Mouse (Mus musculus) limb, embryonic 11.5 days (tissue): ENCODE results near the gene Hephl1. TPM values are rescaled to one million over a fixed set of nuclear protein-coding genes. Genes with fewer than 3 reads are reported as not detected.
"Not testable (repeated sequence)": the region's sequence is repeated elsewhere in the genome, so short reads cannot be mapped to it uniquely, and the experiment has no call there.

Experiments used
- ATAC-seq: fragments of 200-750 bp; cut with Nextera tagmentation; 2 replicates; pipeline ENCODE4 v1.8.0; 2017; ENCODE audit warnings: low read depth; ENCODE audit not compliant: insufficient number of reproducible peaks, low FRiP score, low TSS enrichment
- DNase-seq: peaks from one replicate; pipeline ENCODE4 v3.0.0-alpha.2; 2015; ENCODE audit warnings: low spot score
- H3K27ac ChIP-seq: fragments of 300-500 bp; sonication (generic); replicated peaks from 2 replicates; pipeline ENCODE4 v1.5.1; 2014; ENCODE audit warnings: low read depth, mild to moderate bottlenecking, low read length
- H3K27me3 ChIP-seq: fragments of 300-500 bp; sonication (generic); 2 replicates; pipeline ENCODE4 v1.6.1; 2014; ENCODE audit warnings: mild to moderate bottlenecking, low read length, mixed read lengths; ENCODE audit not compliant: control insufficient read depth, insufficient read depth
- H3K36me3 ChIP-seq: fragments of 300-500 bp; sonication (generic); 2 replicates; pipeline ENCODE4 v1.6.1; 2014; ENCODE audit warnings: mild to moderate bottlenecking, low read length, moderate library complexity, mixed read lengths; ENCODE audit not compliant: control insufficient read depth, insufficient read depth
- H3K4me1 ChIP-seq: fragments of 300-500 bp; sonication (generic); 2 replicates; pipeline ENCODE4 v1.6.1; 2014; ENCODE audit warnings: low read length, mixed read lengths; ENCODE audit not compliant: control insufficient read depth, insufficient read depth
- H3K4me2 ChIP-seq: fragments of 300-500 bp; sonication (generic); 2 replicates; pipeline ENCODE4 v1.6.1; 2014; ENCODE audit warnings: low read depth, mild to moderate bottlenecking, moderate library complexity; ENCODE audit not compliant: severe bottlenecking
- H3K4me3 ChIP-seq: fragments of 300-500 bp; sonication (generic); 2 replicates; pipeline ENCODE4 v1.5.1; 2014; ENCODE audit warnings: low read depth, low read length
- H3K9ac ChIP-seq: fragments of 300-500 bp; sonication (generic); 2 replicates; pipeline ENCODE4 v1.6.1; 2014; ENCODE audit warnings: mild to moderate bottlenecking, low read length
- H3K9me3 ChIP-seq: fragments of 300-500 bp; sonication (generic); 2 replicates; pipeline ENCODE4 v1.6.1; 2016; ENCODE audit warnings: low read length; ENCODE audit not compliant: control insufficient read depth
- WGBS: fragments of 180-500 bp; shearing (Covaris S2); extraction: QIAGEN DNeasy Blood & Tissue Kit; methylation state at CpG from one replicate; pipeline ENCODE4 v1.1.7; 2014; 5-methylcytosine and 5-hydroxymethylcytosine counted together
- polyA plus RNA-seq: library from polyadenylated mRNA; unstranded; fragments of >200 nt; fragmentation: Nextera tagmentation; extraction: Ambion mirVana; gene quantifications from 2 replicates; pipeline ENCODE4 v1.2.1, GENCODE M21; 2014

Gene Hephl1
- polyA plus RNA-seq, 1 experiment from 2014 or later: not detected

DNA sequence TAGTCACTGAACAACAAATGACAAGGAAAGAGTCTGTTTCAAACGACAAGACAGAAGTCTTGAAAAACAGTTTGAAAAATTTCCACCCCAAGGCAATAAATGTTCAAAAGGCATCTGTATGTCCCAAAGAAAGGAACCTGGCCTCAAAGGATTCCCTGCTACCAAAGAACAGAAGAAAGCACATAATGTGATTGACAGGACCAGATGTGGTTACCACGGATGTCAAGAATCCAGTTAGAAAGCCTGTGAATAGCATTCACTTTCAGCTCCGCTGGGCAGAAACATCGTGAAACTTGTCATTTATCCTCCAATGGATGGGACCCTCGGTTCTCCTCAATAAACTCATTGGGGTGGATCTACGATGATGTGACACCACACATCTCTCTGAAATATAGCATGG, 2.2 kb upstream of the Hephl1 start:
- Histone ChIP-seq H3K4me2 (no peak overlapping the region), H3K9ac (no peak overlapping the region), H3K36me3 (no peaks in the 10 kb centered on the region), H3K4me1 (no peaks in the 10 kb centered on the region), H3K27ac (no peak overlapping the region), H3K4me3 (no peak overlapping the region), H3K27me3 (no peaks in the 10 kb centered on the region), H3K9me3 (no peaks in the 10 kb centered on the region)
- ATAC-seq: no peak
- peak; percentile 6 for DNase-seq
- 79% methylated on average over 6 of the region's 6 CpGs for WGBS

DNA sequence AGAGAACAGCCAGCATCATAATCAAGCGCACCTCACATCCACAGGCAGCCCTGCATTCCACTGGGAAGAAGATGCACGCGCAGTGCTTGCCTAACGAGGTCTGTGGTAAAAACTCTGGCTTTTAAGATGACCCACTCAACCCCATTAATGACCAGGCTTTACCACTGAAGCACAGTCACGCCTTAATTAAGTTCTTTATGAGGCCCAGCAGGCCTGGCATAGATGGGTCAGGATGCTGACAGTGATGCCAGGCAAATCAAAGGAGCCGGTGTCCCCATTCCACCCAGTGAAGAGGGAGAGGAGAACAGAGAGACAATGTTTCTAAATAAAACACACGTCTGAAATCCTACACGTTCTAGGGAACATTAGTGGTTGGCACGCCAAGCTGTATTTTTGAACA, 3.8 kb downstream of the Hephl1 start:
- no peak overlapping the region for H3K27ac ChIP-seq
- H3K36me3 ChIP-seq: no peaks in the 10 kb centered on the region
- no peak overlapping the region for H3K9ac ChIP-seq
- no peak overlapping the region for H3K4me2 ChIP-seq
- WGBS: 78% methylated on average over 9 of the region's 9 CpGs
- DNase-seq: no peak
- H3K27me3 ChIP-seq: no peaks in the 10 kb centered on the region
- no peak overlapping the region for H3K4me3 ChIP-seq
- no peaks in the 10 kb centered on the region for H3K4me1 ChIP-seq
- no peak for ATAC-seq
- no peaks in the 10 kb centered on the region for H3K9me3 ChIP-seq

DNA sequence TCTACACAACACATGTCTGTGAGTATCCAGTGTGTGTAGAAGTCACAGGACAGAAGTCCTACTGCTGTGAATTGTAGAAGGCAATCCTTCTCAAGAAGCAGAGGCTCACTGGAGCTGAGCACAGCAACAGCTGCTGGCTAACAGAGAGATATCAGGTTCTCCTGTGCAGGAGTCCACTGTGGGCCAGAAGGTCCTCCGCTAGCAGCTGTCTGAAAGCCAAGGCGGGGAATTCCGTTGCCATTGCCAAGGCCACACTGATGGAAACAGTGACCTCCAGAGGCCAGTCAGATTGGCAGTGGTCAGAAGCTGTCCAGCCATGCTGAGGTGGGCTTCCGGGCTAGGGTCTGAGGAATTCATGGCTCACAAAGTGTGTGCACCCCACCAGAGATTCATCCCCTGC, 6.8 kb downstream of the Hephl1 start:
- no peak overlapping the region for H3K4me2 ChIP-seq
- H3K4me1 ChIP-seq: no peaks in the 10 kb centered on the region
- WGBS: 73% methylated on average over 4 of the region's 4 CpGs
- peak; percentile 47; the same call in 1 of the 2 replicates for ATAC-seq
- H3K36me3 ChIP-seq: no peaks in the 10 kb centered on the region
- H3K9me3 ChIP-seq: no peaks in the 10 kb centered on the region
- no peak overlapping the region for H3K27ac ChIP-seq
- DNase-seq: no peak
- no peak overlapping the region for H3K4me3 ChIP-seq
- no peak overlapping the region for H3K9ac ChIP-seq
- H3K27me3 ChIP-seq: no peaks in the 10 kb centered on the region

DNA sequence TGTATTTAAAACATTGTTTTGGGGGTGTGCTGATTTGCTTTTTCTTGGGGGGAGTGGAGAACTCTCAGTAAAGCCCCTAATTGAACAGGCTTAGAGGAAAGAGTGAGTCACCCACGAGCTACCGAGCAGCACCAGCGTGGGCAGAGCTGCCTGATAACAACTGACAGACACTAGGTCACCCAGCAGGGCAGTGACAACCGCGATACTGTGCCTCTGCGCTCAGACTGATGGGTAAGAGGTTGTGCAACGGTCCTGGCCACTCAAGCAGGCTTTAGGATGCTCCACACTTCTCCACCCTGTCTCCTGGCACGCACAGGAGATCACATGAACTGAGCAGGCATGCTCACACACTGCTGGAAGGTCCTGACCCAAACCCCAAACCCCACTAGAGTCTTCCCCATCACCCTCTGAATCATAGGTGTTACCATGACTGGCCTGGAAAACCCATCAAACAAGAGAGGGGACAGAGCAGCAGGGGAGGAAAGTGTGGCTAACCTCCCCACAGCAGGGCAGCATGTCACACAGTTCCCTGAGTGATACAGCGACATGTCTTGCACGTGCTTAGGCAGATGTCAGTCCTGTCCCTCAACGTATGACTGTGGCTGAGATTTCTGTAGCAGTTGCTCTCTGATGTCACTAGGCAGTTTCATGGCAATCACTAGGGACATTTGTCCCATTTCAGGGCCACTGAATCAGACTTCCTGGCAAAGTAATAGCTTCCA, 8.2 kb downstream of the Hephl1 start:
- Histone ChIP-seq H3K27me3 (no peaks in the 10 kb centered on the region), H3K9me3 (no peaks in the 10 kb centered on the region), H3K4me2 (no peak overlapping the region), H3K4me1 (no peaks in the 10 kb centered on the region), H3K4me3 (no peak overlapping the region), H3K27ac (no peak overlapping the region), H3K36me3 (no peaks in the 10 kb centered on the region), H3K9ac (no peak overlapping the region)
- DNase-seq: no peak
- WGBS: 73% methylated on average over 11 of the region's 11 CpGs
- no peak for ATAC-seq

DNA sequence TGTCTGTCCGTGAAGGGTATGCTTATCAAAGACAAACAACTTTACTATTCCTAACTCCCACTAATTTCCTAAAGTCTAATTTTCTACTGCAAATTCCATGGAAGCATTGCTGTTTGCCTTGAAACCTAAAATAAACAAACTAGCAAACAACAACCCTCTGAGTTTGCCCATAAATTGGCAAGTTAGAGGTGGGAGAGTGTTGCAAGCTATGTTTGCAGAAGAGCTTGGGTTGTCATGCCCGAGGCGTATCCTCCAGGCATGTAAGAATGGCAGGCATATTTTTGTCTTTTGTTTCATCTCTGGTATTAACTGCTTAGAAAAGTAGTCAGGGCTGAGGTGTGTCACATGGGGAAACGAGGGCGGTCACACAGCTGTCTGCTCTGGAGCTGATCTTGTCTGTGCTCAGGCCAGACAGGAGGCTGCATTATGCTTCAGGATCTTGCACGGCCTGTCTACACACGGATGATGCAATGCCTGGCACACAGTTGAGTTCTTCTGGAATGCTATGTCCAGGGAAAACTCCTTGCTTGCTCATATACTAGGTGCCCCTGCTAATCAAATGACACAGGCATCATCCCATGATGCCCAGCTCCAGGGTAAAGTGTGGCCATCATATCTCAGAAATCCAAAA, 10.3 kb downstream of the Hephl1 start:
- no peak overlapping the region for H3K4me2 ChIP-seq
- H3K27ac ChIP-seq: no peak overlapping the region
- no peak overlapping the region for H3K4me3 ChIP-seq
- H3K27me3 ChIP-seq: no peaks in the 10 kb centered on the region
- 81% methylated on average over 7 of the region's 7 CpGs for WGBS
- ATAC-seq: no peak
- H3K4me1 ChIP-seq: no peaks in the 10 kb centered on the region
- H3K9ac ChIP-seq: no peak overlapping the region
- no peak for DNase-seq
- H3K36me3 ChIP-seq: no peaks in the 10 kb centered on the region
- no peaks in the 10 kb centered on the region for H3K9me3 ChIP-seq

DNA sequence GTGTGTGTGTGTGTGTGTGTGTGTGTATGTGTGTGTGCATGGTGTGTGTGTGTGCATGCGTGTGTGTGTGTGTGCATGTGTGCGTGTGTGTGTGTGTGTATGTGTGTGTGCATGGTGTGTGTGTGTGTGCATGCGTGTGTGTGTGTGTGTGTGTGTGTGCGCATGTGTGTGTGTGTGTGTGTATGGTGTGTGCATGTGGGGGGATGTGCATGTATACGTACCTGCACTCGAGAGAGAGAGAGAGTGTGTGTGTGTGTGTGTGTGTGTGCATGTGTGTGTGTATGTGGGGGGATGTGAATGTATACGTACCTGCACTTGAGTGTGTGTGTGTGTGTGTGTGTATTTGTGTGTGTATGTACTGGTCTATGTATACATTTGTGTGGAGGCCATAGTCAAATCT, 13.5 kb downstream of the Hephl1 start:
- H3K27me3 ChIP-seq, H3K9me3 ChIP-seq, DNase-seq, ATAC-seq, H3K4me2 ChIP-seq, H3K9ac ChIP-seq, H3K4me1 ChIP-seq, H3K4me3 ChIP-seq, H3K27ac ChIP-seq, H3K36me3 ChIP-seq: not testable (repeated sequence)
- 93% methylated on average over 7 of the region's 7 CpGs for WGBS

DNA sequence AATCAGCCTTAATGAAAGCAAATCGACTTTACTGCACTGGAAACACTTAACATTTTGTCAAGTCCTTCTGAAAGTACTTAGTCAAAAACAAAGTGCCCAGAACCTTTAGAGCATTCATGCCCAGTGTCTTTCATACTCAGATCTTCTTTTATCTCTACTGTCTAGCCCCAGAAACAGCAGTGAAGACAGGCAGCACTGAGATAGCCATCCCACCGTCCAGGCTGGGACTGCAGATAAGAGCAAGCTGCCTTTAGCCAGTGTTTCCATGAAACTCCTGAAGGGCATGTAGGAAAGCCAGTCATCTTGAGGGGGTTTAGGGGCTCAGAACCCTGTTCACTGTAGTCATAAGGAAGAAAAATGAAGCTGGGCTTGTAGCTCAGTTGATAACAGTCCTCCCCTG, 14.7 kb downstream of the Hephl1 start:
- Histone ChIP-seq H3K27me3 (no peaks in the 10 kb centered on the region), H3K4me2 (no peak overlapping the region), H3K4me1 (no peaks in the 10 kb centered on the region), H3K4me3 (no peak overlapping the region), H3K9me3 (no peaks in the 10 kb centered on the region), H3K27ac (no peak overlapping the region), H3K36me3 (no peaks in the 10 kb centered on the region), H3K9ac (no peak overlapping the region)
- 81% methylated on average over 2 of the region's 2 CpGs for WGBS
- DNase-seq (no peak), ATAC-seq (no peak)

DNA sequence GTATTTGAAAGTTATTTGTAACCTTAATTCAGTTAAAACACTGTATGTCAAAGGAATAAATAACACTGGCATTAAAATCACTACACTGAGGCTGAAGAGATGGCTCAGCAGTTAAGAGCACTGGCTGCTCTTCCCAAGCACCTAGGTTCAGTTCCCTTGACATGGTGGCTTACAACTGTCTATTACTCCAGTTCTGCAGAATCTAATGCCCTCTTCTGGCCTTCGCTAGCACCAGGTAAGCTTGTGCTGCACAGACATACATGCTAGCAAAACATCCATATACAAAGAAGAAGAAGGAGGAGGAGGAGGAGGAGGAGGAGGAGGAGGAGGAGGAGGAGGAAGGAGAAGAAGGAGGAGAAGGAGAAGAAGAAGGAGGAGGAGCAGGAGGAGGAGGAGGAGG, 15.7 kb downstream of the Hephl1 start:
- no peaks in the 10 kb centered on the region for H3K27me3 ChIP-seq
- ATAC-seq (no peak), DNase-seq (no peak)
- 86% methylated on average over 1 of the region's 1 CpGs for WGBS
- H3K4me3 ChIP-seq: no peak overlapping the region
- no peak overlapping the region for H3K27ac ChIP-seq
- H3K9ac ChIP-seq: no peak overlapping the region
- H3K4me1 ChIP-seq: no peaks in the 10 kb centered on the region
- no peak overlapping the region for H3K4me2 ChIP-seq
- H3K36me3 ChIP-seq: no peaks in the 10 kb centered on the region
- H3K9me3 ChIP-seq: no peaks in the 10 kb centered on the region

DNA sequence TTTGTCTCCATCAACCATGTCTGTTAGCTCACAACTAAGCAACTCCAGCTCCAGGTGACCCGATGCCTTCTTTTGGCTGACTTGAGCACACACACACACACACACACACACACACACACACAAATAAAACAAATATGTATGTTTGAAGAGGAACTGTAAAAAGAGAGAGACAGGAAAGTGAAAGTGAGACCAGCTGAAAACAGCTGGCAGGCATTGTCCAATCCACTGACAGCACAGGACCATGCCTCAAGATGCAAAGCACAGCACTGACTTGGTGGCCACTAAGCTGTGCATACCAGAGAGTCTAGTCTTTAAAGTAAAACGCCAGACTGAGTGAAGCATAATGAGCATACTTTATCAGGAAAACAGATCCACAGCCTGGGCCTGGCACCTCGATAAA, 16.7 kb downstream of the Hephl1 start:
- H3K9ac ChIP-seq: no peak overlapping the region
- WGBS: 76% methylated on average over 3 of the region's 3 CpGs
- ATAC-seq: no peak

More for the DNA sequence above, 16.7 kb downstream of the Hephl1 start:
- Histone ChIP-seq H3K27me3 (no peaks in the 10 kb centered on the region), H3K27ac (no peak overlapping the region), H3K4me2 (no peak overlapping the region), H3K36me3 (no peaks in the 10 kb centered on the region), H3K4me1 (no peaks in the 10 kb centered on the region), H3K9me3 (no peaks in the 10 kb centered on the region), H3K4me3 (no peak overlapping the region)
- DNase-seq: no peak
